Mouse (Mus musculus): ENCODE measurements around the gene Rnf167.

Gene Rnf167

GRCm38 (mm10) chr11:70674014-70674413 is 27.0 kb downstream of the Rnf167 start:
- DNase-seq (ENCODE audit: low spot score in 2 of 2) = no peak

DNA sequence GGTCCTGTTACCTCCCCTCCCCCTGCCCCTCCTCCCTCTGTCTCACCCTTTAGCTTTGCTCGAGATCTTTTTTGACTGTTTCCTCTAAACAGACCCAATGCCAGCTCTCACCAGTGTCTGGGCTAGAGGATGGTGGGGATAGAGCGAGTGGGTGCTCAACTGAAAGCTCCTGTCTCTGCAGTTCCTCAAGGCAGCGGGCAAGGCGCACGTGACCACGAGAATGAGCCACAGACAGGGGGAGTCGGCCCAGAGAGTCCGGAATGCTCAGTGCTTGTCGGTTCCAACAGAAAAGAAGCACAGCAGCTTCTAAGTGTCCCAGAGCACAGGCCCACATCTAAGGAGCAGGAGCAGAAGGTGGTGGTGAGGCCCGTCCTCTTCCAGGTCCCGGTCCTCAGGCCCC is 27.5 kb downstream of the Rnf167 start:
- DNase-seq (ENCODE audit: low spot score in 2 of 2) = no peak

- no peak for DNase-seq (ENCODE audit: low spot score in 2 of 2)
Observed at GRCm38 (mm10) chr11:70678092-70678491, 31.1 kb downstream of the Rnf167 start.

GRCm38 (mm10) chr11:70678576-70678975 is 31.5 kb downstream of the Rnf167 start:
- DNase-seq (ENCODE audit: low spot score in 2 of 2) = no peak

- DNase-seq (ENCODE audit: low spot score in 2 of 2) = no peak
Observed at GRCm38 (mm10) chr11:70679361-70679760, 32.3 kb downstream of the Rnf167 start.

- no peak for DNase-seq (ENCODE audit: low spot score in 2 of 2)
Observed at GRCm38 (mm10) chr11:70679894-70680293, 32.9 kb downstream of the Rnf167 start.

GRCm38 (mm10) chr11:70681170-70681569 is 34.1 kb downstream of the Rnf167 start:
- DNase-seq (ENCODE audit: low spot score in 2 of 2) = no peak

GRCm38 (mm10) chr11:70681897-70682581 is 35.0 kb downstream of the Rnf167 start:
- DNase-seq (ENCODE audit: low spot score in 2 of 2) = no peak

DNA sequence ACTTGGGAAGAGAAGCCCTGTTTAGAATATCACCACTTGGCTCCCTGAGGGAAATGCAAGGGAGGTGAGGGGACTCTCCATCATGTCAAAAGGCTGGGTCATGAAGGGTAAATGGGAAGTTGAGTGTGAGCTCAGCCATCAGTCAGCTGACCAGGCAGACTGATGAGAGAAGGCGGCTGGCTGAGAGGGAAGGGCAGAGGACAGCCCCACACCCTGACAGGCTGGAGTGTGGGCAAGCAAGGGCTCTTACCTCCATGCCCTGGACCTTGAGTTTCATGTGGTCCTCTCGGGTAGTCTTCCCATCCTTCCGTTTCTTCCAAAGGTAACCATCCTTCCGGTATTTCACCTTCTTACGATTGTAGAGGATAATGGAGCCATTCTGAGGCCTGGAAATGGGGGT is 36.6 kb downstream of the Rnf167 start:
- no peak for DNase-seq (ENCODE audit: low spot score in 2 of 2)

DNA sequence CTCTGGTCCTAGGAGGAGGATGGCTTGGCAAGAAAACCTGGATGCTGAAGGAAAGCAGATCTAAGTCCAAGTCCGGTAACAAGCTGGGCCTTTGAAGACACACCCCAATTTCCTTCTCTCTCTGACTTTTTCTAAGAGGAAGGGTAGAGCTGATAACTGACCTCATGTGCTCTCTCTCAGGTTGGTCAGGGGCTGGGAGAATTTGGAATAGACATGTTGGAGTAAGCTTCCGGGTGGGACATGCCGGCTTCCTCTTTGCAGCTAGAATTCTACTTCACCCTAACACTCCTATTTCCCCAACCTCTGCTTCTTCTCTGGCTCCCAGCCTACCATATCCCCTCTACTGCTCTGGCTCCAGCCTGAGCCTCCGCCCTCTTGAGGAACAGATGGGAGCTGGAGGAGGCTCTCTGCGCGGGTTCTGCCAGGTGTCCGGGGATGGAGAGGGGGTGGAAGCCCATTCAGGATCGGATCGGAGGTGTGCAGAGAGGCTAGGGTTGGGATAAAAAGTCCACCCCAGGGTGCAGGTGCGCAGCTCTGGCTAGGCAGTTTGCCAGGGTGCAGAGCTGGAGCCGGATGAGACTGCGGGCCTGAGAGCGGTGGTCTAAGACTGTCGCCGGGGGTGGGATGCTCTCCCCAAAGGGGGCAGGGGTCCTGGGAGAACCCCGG is 40.0 kb downstream of the Rnf167 start:
- DNase-seq (ENCODE audit: low spot score in 2 of 2) = peak in 1 of 2 experiments; percentile 38

GRCm38 (mm10) chr11:70687601-70688199 is 40.7 kb downstream of the Rnf167 start, which contains the start of gene Camta2:
Camta2 (minus strand) TSS chr11:70688105.
- peak; percentile 74 to 88 for DNase-seq (ENCODE audit: low spot score in 2 of 2)

GRCm38 (mm10) chr11:70688372-70688771 is 41.3 kb downstream of the Rnf167 start:
- DNase-seq (ENCODE audit: low spot score in 2 of 2) = no peak

GRCm38 (mm10) chr11:70689578-70689977 is 42.5 kb downstream of the Rnf167 start:
- DNase-seq (ENCODE audit: low spot score in 2 of 2) = no peak

DNA sequence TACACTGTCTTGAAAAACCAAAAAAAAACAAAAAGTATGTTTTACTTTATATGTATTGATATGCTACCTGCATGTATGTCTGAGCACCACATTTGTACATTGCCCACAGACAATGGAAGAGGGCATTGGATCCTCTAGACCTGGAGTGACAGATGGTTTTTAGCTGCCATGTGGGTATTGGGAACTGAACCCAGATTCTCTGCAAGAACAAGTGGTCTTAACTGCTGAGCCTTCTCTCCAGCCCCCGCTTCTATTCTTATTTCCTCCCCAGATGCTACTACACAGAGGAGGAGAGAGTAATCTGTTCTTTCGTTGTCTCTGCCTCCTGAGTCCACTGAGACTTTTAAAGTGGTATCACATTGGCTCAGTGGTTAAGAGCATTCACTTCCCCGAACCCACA is 46.5 kb downstream of the Rnf167 start:
- DNase-seq (ENCODE audit: low spot score in 2 of 2) = no peak

- DNase-seq (ENCODE audit: low spot score in 2 of 2) = no peak
Observed at GRCm38 (mm10) chr11:70697376-70697775, 50.3 kb downstream of the Rnf167 start.

DNA sequence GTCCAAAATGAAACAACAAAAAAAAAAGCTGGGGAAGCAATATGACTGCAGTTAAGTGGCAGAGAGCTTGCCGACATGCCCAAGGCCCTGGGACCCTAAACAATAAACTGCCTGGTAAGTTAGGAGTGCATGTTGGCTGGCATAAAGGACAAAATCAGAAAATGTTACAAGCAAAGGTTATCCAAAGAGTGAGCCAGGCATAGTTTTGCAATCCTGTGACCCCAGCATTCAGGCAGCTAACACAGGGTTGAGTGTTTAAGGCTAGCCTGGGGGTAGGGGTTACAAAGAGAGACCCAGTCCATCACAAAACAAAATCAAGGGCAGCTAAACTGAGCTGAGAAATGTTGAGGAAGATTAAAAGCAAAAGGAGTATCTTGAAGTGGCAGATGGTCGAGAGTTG is 52.0 kb downstream of the Rnf167 start:
- no peak for DNase-seq (ENCODE audit: low spot score in 2 of 2)

- DNase-seq (ENCODE audit: low spot score in 2 of 2) = peak; percentile 91 to 98
Observed at GRCm38 (mm10) chr11:70699722-70700556, 52.9 kb downstream of the Rnf167 start, which contains the start of the genes Inca1 and Kif1c. Inca1 (minus strand) TSS chr11:70700155. Kif1c (plus strand) TSS chr11:70700548.

GRCm38 (mm10) chr11:70700613-70701012 is 53.6 kb downstream of the Rnf167 start:
- peak; percentile 62 to 80 for DNase-seq (ENCODE audit: low spot score in 2 of 2)
